Mouse (Mus musculus) cerebral cortex, adult 2 months (tissue): ENCODE data around the gene Pbx2.

Source experiments
- WGBS: fragments of 180-500 bp; shearing (Covaris S2); methylation state at CpG from one replicate; pipeline ENCODE4 v1.1.7; 2018; 5-methylcytosine and 5-hydroxymethylcytosine counted together

The Pbx2 gene

DNA sequence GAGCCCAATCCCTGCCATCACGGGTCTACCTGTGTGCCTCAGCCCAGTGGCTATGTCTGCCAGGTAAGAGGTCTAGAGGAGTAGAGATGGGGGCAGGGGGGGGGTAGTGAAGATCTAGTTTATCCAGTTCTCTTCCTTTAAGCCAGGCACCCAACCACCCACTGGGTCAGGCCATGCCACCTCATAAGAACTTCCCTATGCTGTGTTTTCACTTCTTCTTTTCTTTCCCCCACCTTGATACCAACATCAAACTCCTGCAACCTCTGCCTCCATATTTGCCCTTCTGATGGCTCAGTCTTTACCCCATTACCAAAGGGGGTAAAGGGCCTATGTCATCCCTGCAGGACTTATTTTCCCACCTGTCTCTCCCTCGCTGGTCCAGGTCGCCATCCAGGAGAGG is 13.0 kb upstream of the Pbx2 start:
- WGBS = 95% methylated on average over 3 of the region's 3 CpGs

DNA sequence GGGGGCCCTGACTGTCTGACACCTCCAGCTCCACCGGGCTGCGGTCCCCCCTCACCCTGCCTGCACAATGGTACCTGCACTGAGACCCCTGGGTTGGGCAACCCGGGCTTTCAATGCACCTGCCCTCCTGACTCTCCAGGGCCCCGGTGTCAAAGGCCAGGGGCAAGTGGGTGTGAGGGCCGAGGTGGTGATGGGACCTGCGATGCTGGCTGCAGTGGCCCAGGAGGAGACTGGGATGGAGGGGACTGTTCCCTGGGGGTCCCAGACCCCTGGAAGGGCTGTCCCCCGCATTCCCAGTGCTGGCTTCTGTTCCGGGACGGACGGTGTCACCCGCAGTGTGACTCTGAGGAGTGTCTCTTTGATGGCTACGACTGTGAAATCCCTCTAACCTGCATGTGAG is 8.5 kb upstream of the Pbx2 start:
- WGBS = 92% methylated on average over 12 of the region's 12 CpGs

- 72% methylated on average over 7 of the region's 7 CpGs for WGBS
Measured at GRCm38 (mm10) chr17:34583397-34583796, 7.7 kb upstream of the Pbx2 start.

DNA sequence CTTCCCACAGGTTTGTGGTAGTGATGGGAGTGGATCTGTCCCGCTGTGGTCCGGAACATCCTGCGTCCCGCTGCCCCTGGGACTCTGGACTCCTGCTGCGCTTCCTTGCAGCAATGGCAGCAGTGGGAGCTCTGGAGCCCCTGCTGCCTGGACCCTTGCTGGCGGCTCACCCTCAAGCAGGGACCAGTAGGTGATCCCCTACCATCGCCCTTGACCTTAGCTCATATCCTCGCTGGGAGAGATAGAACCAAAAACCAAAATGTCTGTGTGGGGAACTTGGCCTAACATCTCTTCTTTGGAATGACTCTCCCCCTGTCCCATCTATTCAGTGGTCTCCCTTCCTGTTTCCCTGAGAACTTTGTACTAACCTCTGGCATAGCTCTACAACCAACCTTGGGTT is 7.2 kb upstream of the Pbx2 start:
- 94% methylated on average over 8 of the region's 8 CpGs for WGBS

GRCm38 (mm10) chr17:34585121-34585520 is 5.9 kb upstream of the Pbx2 start:
- 71% methylated on average over 8 of the region's 8 CpGs for WGBS

- WGBS = 24% methylated on average over 32 of the region's 32 CpGs
Measured at GRCm38 (mm10) chr17:34585877-34586771, 4.9 kb upstream of the Pbx2 start.

- under 1% methylated on average over 38 of the region's 38 CpGs for WGBS
Measured at GRCm38 (mm10) chr17:34586796-34587422, 4.2 kb upstream of the Pbx2 start.

GRCm38 (mm10) chr17:34587423-34587811 is 3.6 kb upstream of the Pbx2 start:
- WGBS = under 1% methylated on average over 49 of the region's 50 CpGs

- WGBS = 2% methylated on average over 19 of the region's 19 CpGs
Measured at GRCm38 (mm10) chr17:34587814-34588213, 3.3 kb upstream of the Pbx2 start.

- 72% methylated on average over 3 of the region's 3 CpGs for WGBS
Measured at GRCm38 (mm10) chr17:34588767-34589166, 2.3 kb upstream of the Pbx2 start.

DNA sequence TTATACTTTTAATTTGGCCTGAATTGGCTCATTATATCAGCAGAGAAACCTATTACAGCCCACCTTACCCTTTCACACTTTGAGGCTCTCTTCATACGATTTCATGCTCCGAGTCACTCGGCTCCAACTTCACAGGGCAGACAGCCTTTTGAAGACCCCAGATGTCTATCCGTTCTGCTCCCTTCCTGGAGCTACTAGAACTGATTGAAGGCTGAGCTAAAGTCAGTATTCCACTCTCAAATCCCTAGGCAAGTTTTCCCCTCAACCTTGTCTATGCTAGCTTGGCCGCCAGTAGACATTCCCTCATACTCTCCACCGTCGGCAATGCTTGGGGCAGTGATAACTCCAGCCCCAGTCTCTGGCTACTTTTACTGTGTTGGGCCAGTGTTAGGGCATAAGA is 1.9 kb upstream of the Pbx2 start:
- WGBS = 60% methylated on average over 7 of the region's 7 CpGs

GRCm38 (mm10) chr17:34589681-34590101 is 1.4 kb upstream of the Pbx2 start, which contains the start of gene Gpsm3:
Gene Gpsm3, plus strand, starts transcription at chr17:34589806.
- WGBS = 46% methylated on average over 7 of the region's 7 CpGs

GRCm38 (mm10) chr17:34590154-34590987 is 695 bp upstream of the Pbx2 start:
- 69% methylated on average over 15 of the region's 15 CpGs for WGBS

DNA sequence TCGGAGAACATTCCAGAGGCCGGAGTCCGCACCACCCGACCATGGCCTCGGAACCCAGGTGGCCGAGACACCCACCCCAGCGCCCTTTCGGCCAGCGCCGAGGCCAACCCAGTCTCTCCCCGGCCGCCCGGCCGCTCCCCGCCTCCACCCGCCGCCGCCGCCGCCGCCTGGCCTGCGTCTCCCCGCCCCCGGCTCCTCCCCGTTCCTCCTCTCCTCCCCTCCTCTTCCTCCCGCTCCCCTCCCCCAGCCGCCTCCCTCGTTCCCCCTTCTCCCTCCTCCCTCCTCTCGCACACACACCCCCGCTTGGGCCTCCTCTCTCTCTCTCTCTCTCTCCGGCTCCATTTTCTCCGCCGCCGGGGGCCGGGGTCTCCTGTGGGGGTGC is 919 bp downstream of the Pbx2 start:
- WGBS = 1% methylated on average over 31 of the region's 35 CpGs

- WGBS = 1% methylated on average over 24 of the region's 32 CpGs
Measured at GRCm38 (mm10) chr17:34592581-34593549, 1.8 kb downstream of the Pbx2 start.

DNA sequence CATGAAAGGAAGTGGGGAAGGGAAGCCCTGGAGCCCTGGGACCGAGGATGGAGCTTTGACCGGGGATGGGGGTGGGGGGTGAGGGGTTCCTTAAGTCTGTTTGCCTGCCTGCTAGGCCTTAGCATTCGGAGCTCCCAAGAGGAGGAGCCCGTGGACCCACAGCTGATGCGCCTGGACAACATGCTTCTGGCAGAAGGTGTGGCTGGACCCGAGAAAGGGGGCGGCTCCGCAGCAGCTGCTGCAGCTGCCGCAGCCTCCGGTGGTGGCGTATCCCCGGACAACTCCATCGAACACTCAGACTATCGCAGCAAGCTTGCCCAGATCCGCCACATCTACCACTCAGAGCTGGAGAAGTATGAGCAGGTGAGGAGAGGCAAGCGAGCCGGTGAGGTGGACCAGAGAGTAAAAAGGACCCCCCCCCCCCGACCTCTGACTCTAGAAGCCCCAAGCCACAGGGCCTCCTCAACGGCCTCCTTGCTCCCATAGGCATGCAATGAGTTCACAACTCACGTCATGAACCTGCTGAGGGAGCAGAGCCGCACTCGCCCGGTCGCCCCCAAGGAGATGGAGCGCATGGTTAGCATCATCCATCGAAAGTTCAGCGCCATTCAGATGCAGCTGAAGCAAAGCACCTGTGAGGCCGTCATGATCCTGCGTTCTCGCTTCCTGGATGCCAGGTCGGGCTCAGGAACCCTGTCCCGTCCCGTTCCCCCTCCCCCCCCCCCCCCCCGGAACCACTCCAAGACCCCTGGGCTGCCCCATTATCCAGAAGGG is 2.9 kb downstream of the Pbx2 start:
- WGBS = 46% methylated on average over 34 of the region's 34 CpGs

GRCm38 (mm10) chr17:34596098-34596497 is 5.0 kb downstream of the Pbx2 start:
- WGBS = 73% methylated on average over 8 of the region's 8 CpGs

GRCm38 (mm10) chr17:34597566-34598095 is 6.6 kb downstream of the Pbx2 start, which contains the start of gene Ager:
Gene Ager, plus strand, starts transcription at chr17:34597862.
- WGBS = 18% methylated on average over 6 of the region's 6 CpGs

- WGBS = 68% methylated on average over 9 of the region's 9 CpGs
Measured at GRCm38 (mm10) chr17:34599891-34600290, 8.8 kb downstream of the Pbx2 start.

- WGBS = 84% methylated on average over 12 of the region's 12 CpGs
Measured at GRCm38 (mm10) chr17:34601796-34602195, 10.7 kb downstream of the Pbx2 start.
